Mouse (Mus musculus): ENCODE results near the gene Myocos.

Gene Myocos

GRCm38 (mm10) chr1:162615511-162615910, 42.5 kb downstream of the Myocos start:
- no peak for DNase-seq (ENCODE audit: low read depth)

GRCm38 (mm10) chr1:162611191-162611590, 46.8 kb downstream of the Myocos start:
- no peak for DNase-seq (ENCODE audit: low read depth)

GRCm38 (mm10) chr1:162609633-162610250, 48.3 kb downstream of the Myocos start:
- DNase-seq (ENCODE audit: low read depth), result no peak

GRCm38 (mm10) chr1:162608127-162608526, 49.9 kb downstream of the Myocos start:
- no peak for DNase-seq (ENCODE audit: low read depth)

GRCm38 (mm10) chr1:162601288-162601687, 56.7 kb downstream of the Myocos start:
- DNase-seq (ENCODE audit: low read depth), result no peak

- no peak for DNase-seq (ENCODE audit: low read depth)
These were observed 58.4 kb downstream of the Myocos start for GRCm38 (mm10) chr1:162599617-162600016.

GRCm38 (mm10) chr1:162597379-162598102, 60.5 kb downstream of the Myocos start:
- DNase-seq (ENCODE audit: low read depth), result no peak

All from c-Kit-positive CD71-negative TER-119-negative erythroid progenitor cells, embryonic 14.5 days (primary cell).